Mouse (Mus musculus) ES-E14 (cell line): Measurements from ENCODE around the gene Psen1. TPM values are rescaled to one million over a fixed set of nuclear protein-coding genes. Genes with fewer than 3 reads are reported as not detected.

Experiments
- DNase-seq: peaks from one replicate; pipeline ENCODE4 v3.0.0-alpha.2; 2013; ENCODE audit warnings: low read depth, low spot score
- H3K27ac ChIP-seq: 2 replicates; pipeline ENCODE4 v1.5.1; 2012; ENCODE audit warnings: low read depth, mild to moderate bottlenecking, low read length, moderate library complexity, mixed read lengths; ENCODE audit not compliant: poor library complexity, insufficient read depth, severe bottlenecking
- H3K36me3 ChIP-seq: 2 replicates; pipeline ENCODE4 v1.6.1; 2012; ENCODE audit warnings: mild to moderate bottlenecking, low read length, moderate library complexity, mixed read lengths; ENCODE audit not compliant: control insufficient read depth, poor library complexity, insufficient read depth, severe bottlenecking
- H3K4me1 ChIP-seq, 2 experiments: fragments of 150-350 bp in 1 of 2; sonication (generic) in 1 of 2; 2 replicates each; pipeline ENCODE4 v1.6.1; 2012; ENCODE audit warnings: low read length in 2 of 2, mild to moderate bottlenecking in 1 of 2, mixed read lengths in 1 of 2; ENCODE audit not compliant: control insufficient read depth in 2 of 2, insufficient read depth in 2 of 2, poor library complexity in 1 of 2
- H3K4me3 ChIP-seq, 2 experiments: fragments of 150-350 bp in 1 of 2; sonication (generic) in 1 of 2; 2 replicates each; pipeline ENCODE4 v1.5.1; 2012; ENCODE audit warnings: low read length in 2 of 2, low read depth in 1 of 2, mild to moderate bottlenecking in 1 of 2, mixed read lengths in 1 of 2; ENCODE audit not compliant: insufficient read depth in 1 of 2, poor library complexity in 1 of 2, severe bottlenecking in 1 of 2
- H3K9ac ChIP-seq: 2 replicates; pipeline ENCODE4 v1.6.1; 2012; ENCODE audit warnings: low read depth, mild to moderate bottlenecking, low read length, mixed read lengths; ENCODE audit not compliant: poor library complexity, insufficient read depth, severe bottlenecking
- H3K9me3 ChIP-seq: fragments of 150-350 bp; sonication (generic); 2 replicates; pipeline ENCODE4 v1.6.1; 2012; ENCODE audit warnings: low read depth, mild to moderate bottlenecking, low read length; ENCODE audit not compliant: control insufficient read depth, insufficient read depth
- CHD2 ChIP-seq: IDR thresholded peaks from 2 replicates; pipeline ENCODE4 v1.6.1; 2014; ENCODE audit warnings: mild to moderate bottlenecking, low read depth, low read length, inconsistent platforms
- HCFC1 ChIP-seq: IDR thresholded peaks from 2 replicates; pipeline ENCODE4 v1.6.1; 2012; ENCODE audit warnings: low read length, inconsistent platforms, borderline replicate concordance; ENCODE audit not compliant: insufficient read depth
- MAFK ChIP-seq: IDR thresholded peaks from 2 replicates; pipeline ENCODE4 v1.6.1; 2014; ENCODE audit warnings: mild to moderate bottlenecking, low read depth, low read length, inconsistent platforms; ENCODE audit not compliant: insufficient read depth
- ZC3H11A ChIP-seq: IDR thresholded peaks from 2 replicates; pipeline ENCODE4 v1.6.1; 2012; ENCODE audit warnings: low read depth, mild to moderate bottlenecking, inconsistent platforms, low read length, borderline replicate concordance
- ZNF384 ChIP-seq: IDR thresholded peaks from 2 replicates; pipeline ENCODE4 v1.6.1; 2012; ENCODE audit warnings: low read depth, low read length, inconsistent platforms
- in situ Hi-C, 2 experiments: fragments of 600-800 bp; cut with MboI; formaldehyde crosslinking; loops; one replicate each; pipeline ENCODE4 v1.15.1; 2025; ENCODE audit warnings: low sequenced_read_pairs in 2 of 2, inconsistent platforms in 1 of 2; ENCODE audit not compliant: unreplicated experiment in 2 of 2
- total RNA-seq: library from RNA; depleted of rRNA; stranded (reverse); fragments of 300-350 nt; gene quantifications from 2 replicates; pipeline ENCODE4 v1.2.3, GENCODE M21; 2012; rRNA removed

Psen1 gene
- total RNA-seq, 1 experiment, result 74.2 TPM

- in situ Hi-C loops, result no loop called here
- H3K9me3 ChIP-seq, result no peaks in the 10 kb centered on the region
- H3K9ac ChIP-seq, result no peak overlapping the region
- TF ChIP-seq ZNF384 (no peak), ZC3H11A (no peak), MAFK (no peak), HCFC1 (no peak), CHD2 (no peak)
- H3K36me3 ChIP-seq, result no peaks in the 10 kb centered on the region
- no peak overlapping the region for H3K27ac ChIP-seq
- no peak for DNase-seq
- H3K4me3 ChIP-seq, result peak overlapping the region in 1 of 2 experiments; percentile 65; a peak in 1 of 4 replicates
- H3K4me1 ChIP-seq, result no peaks in the 10 kb centered on the region
Observed at GRCm38 (mm10) chr12:83781204-83781603, 93.3 kb downstream of the Psen1 start.

- Histone ChIP-seq H3K4me3 (peak overlapping the region; percentile 43 to 65; a peak in 3 of 4 replicates), H3K27ac (no peak overlapping the region), H3K4me1 (no peaks in the 10 kb centered on the region), H3K36me3 (no peaks in the 10 kb centered on the region), H3K9ac (peak overlapping the region; percentile 35; the same call in 1 of the 2 replicates), H3K9me3 (no peaks in the 10 kb centered on the region)
- no peak for DNase-seq
- in situ Hi-C loops, result no loop called here
- TF ChIP-seq HCFC1 (no peak), ZC3H11A (no peak), MAFK (no peak), CHD2 (no peak), ZNF384 (no peak)
Observed at GRCm38 (mm10) chr12:83781640-83782278, 93.8 kb downstream of the Psen1 start.

DNA sequence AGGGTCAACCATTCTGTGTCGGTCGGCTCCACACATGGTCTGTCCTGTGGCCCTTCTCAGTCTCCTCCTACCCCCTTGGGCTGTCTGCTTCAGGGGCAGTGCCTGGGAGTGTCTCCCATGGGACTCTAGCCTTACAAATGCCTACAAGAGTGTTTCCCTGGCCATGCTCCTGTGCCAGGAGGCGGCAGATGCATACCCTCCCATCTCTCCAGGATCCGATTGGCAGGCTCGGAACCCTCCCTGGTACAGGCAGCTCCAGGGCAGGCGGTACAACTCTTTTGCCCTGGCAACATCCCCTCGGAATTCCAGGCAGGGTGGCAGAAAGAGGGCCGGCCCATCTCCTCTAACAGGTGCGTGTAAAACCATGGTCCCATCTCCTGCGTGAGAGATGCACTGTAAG lies 94.7 kb downstream of the Psen1 start:
- no peak overlapping the region for H3K9ac ChIP-seq
- in situ Hi-C loops, result no loop called here
- DNase-seq, result no peak
- H3K9me3 ChIP-seq, result no peaks in the 10 kb centered on the region
- no peak overlapping the region for H3K27ac ChIP-seq
- H3K36me3 ChIP-seq, result no peaks in the 10 kb centered on the region
- TF ChIP-seq HCFC1, result no peak
- no peak for TF ChIP-seq MAFK
- no peak for TF ChIP-seq CHD2
- no peak for TF ChIP-seq ZC3H11A
- no peak for TF ChIP-seq ZNF384
- H3K4me3 ChIP-seq, result no peak overlapping the region
- H3K4me1 ChIP-seq, result no peaks in the 10 kb centered on the region

Other genes with a start within 250 kb of the Psen1 start
- 1.1 and 1.4 TPM in 2 replicates for gene Dpf3, start 200.4 kb upstream of the Psen1 start, total RNA-seq
- gene Dcaf4, start 167.7 kb upstream of the Psen1 start, total RNA-seq, result 49.8 and 82.1 TPM in 2 replicates
- gene Zfyve1, start 90.9 kb upstream of the Psen1 start, total RNA-seq, result 38.2 and 39.9 TPM in 2 replicates
- 146 and 151 TPM in 2 replicates for gene Rbm25, start 56.9 kb upstream of the Psen1 start, total RNA-seq
- 0.62 and 1.9 TPM in 2 replicates for gene Papln, start 75.5 kb downstream of the Psen1 start, total RNA-seq
- gene Numb, start 233.8 kb downstream of the Psen1 start, total RNA-seq, result 17.2 and 18.2 TPM in 2 replicates